Mouse (Mus musculus) urinary bladder, postnatal 36 days (tissue): ENCODE results near the gene Hist1h2ah.

Experiments used
- DNase-seq, 2 experiments: peaks; one replicate each; pipeline ENCODE4 v3.0.0; 2022; ENCODE audit warnings: low spot score in 2 of 2, mixed read lengths in 1 of 2

The Hist1h2ah gene

GRCm38 (mm10) chr13:22039951-22040463 is 4.6 kb upstream of the Hist1h2ah start:
- DNase-seq, result no peak

GRCm38 (mm10) chr13:22039364-22039763 is 4.0 kb upstream of the Hist1h2ah start:
- no peak for DNase-seq

GRCm38 (mm10) chr13:22037415-22037814 is 2.0 kb upstream of the Hist1h2ah start:
- DNase-seq, result no peak

GRCm38 (mm10) chr13:22036986-22037385 is 1.6 kb upstream of the Hist1h2ah start:
- no peak for DNase-seq

GRCm38 (mm10) chr13:22036149-22036956 is 985 bp upstream of the Hist1h2ah start:
- no peak for DNase-seq

GRCm38 (mm10) chr13:22034443-22035266 is 713 bp downstream of the Hist1h2ah start:
- no peak for DNase-seq

GRCm38 (mm10) chr13:22033741-22034442 is 1.5 kb downstream of the Hist1h2ah start:
- DNase-seq, result no peak

GRCm38 (mm10) chr13:22030493-22030892 is 4.9 kb downstream of the Hist1h2ah start:
- DNase-seq, result no peak

- DNase-seq, result no peak
These were observed 5.4 kb downstream of the Hist1h2ah start for GRCm38 (mm10) chr13:22029928-22030327.

GRCm38 (mm10) chr13:22028673-22029460 is 6.5 kb downstream of the Hist1h2ah start:
- DNase-seq, result peak; percentile 90 to 95

GRCm38 (mm10) chr13:22026058-22027031 is 9.0 kb downstream of the Hist1h2ah start:
- peak; percentile 79 to 83 for DNase-seq

- peak; percentile 62 to 74 for DNase-seq
These were observed 13.1 kb downstream of the Hist1h2ah start for GRCm38 (mm10) chr13:22022241-22022640.

GRCm38 (mm10) chr13:22021581-22021980 is 13.8 kb downstream of the Hist1h2ah start:
- no peak for DNase-seq

- DNase-seq, result peak; percentile 52 to 63
These were observed 14.4 kb downstream of the Hist1h2ah start for GRCm38 (mm10) chr13:22020901-22021339.

- peak in 1 of 2 experiments; percentile 32 for DNase-seq
These were observed 15.2 kb downstream of the Hist1h2ah start for GRCm38 (mm10) chr13:22019934-22020835.

GRCm38 (mm10) chr13:22015479-22016450 is 19.6 kb downstream of the Hist1h2ah start:
- peak in 1 of 2 experiments; percentile 51 for DNase-seq

- no peak for DNase-seq
These were observed 20.9 kb downstream of the Hist1h2ah start for GRCm38 (mm10) chr13:22014411-22014845.
